Mouse (Mus musculus): ENCODE measurements around the gene Igsf3.

GRCm38 (mm10) chr3:101379789-101380188 lies 2.9 kb downstream of the Igsf3 start:
- TF ChIP-seq HCFC1 (IDR thresholded peaks at IDR 0.05; ENCODE audit: borderline replicate concordance, insufficient read depth, low read length) (no peak), ZNF384 (IDR thresholded peaks at IDR 0.05; ENCODE audit: low read depth, low read length) (no peak), MAFK (IDR thresholded peaks at IDR 0.05; ENCODE audit: insufficient read depth, low read depth, low read length) (no peak), ZC3H11A (IDR thresholded peaks at IDR 0.05; ENCODE audit: borderline replicate concordance, low read depth, low read length) (no peak), CHD2 (IDR thresholded peaks at IDR 0.05; ENCODE audit: low read depth, low read length) (no peak)

Measured in ES-E14 (cell line).